Mouse (Mus musculus) olfactory bulb, adult 2 months (tissue): Measurements from ENCODE around the gene Kmt5b.

Source experiments
- CTCF ChIP-seq: fragments of 200-500 bp; IDR thresholded peaks from 2 replicates; pipeline ENCODE4 v1.5.1; 2012; ENCODE audit warnings: low read depth, mild to moderate bottlenecking, low read length, moderate library complexity; ENCODE audit not compliant: insufficient read depth
- POLR2A ChIP-seq: fragments of 200-500 bp; IDR thresholded peaks from 2 replicates; pipeline ENCODE4 v1.6.1; 2012; ENCODE audit warnings: mild to moderate bottlenecking, low read depth, low read length, moderate library complexity; ENCODE audit not compliant: insufficient read depth

DNA sequence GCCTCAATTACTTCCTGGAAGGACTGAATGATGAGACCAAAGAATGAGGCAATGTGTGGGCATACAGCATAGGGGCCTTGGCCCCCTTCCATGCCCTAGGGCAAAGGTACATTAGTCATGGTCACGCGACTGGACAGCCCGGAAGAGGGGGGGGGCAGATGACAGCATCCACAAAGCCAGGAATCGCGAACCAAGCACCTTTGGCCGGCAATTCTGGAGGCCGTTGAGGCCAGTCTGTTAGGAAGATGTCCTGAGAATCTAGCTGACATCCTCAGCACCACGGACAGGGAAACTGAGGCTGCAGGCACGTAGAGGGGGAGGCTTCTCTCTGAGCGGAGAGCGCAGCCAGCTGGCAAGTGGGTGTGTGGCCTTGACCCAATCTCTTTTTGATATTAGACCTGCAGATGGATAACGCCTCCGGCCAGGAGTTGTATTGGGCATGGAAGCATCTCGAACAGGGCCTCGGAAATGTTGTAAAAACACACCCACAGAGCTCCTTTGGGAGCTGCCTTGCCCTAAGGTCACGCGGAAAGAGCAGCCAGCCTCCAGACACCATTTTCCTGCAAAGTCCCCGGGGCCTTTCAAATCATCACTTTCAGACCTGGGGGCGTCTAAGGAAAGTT lies 83.7 kb downstream of the Kmt5b start:
- TF ChIP-seq CTCF (no peak), POLR2A (no peak)
